Mouse (Mus musculus) C2C12 (cell line): ENCODE measurements at regions not wholly inside any gene's neighbourhood (a gene's known extent, or its start where the extent isn't known, plus 50 kb on each side); places are given as distances from the start of the nearest gene placed in this dataset.

ENCODE experiments used
- CTCF ChIP-seq: IDR thresholded peaks from one replicate; pipeline ENCODE4 v1.5.1; 2011; ENCODE audit not compliant: control insufficient read depth, insufficient read depth, insufficient read length
- MAX ChIP-seq: IDR thresholded peaks from one replicate; pipeline ENCODE4 v1.6.1; 2011; ENCODE audit warnings: mild to moderate bottlenecking, control low read depth

GRCm38 (mm10) chr11:63708412-63708811 lies 213.7 kb downstream of the Hs3st3b1 start:
- no peak for TF ChIP-seq MAX
- no peak for TF ChIP-seq CTCF
